Mouse (Mus musculus): Measurements from ENCODE around the gene Lgals3bp. TPM values are rescaled to one million over a fixed set of nuclear protein-coding genes. Genes with fewer than 3 reads are reported as not detected.

The Lgals3bp gene
- polyA plus RNA-seq, 1 experiment = 52.7 TPM

GRCm38 (mm10) chr11:118369251-118369650, 32.6 kb downstream of the Lgals3bp start:
- no peak for TF ChIP-seq CTCF (IDR thresholded peaks at IDR 0.05; ENCODE audit: control insufficient read depth, insufficient read depth, low read length)
- TF ChIP-seq POLR2A (IDR thresholded peaks at IDR 0.05; ENCODE audit: borderline replicate concordance, control insufficient read depth, low read depth, low read length) = no peak
- Histone ChIP-seq H3K27ac (ENCODE audit: control insufficient read depth, insufficient read depth, low read depth, low read length, poor library complexity) (no peak overlapping the region), H3K4me1 (ENCODE audit: control insufficient read depth, insufficient read depth, low read length) (no peaks in the 10 kb centered on the region; the same call in 1 of the 2 replicates), H3K4me3 (replicated peaks; ENCODE audit: control insufficient read depth, low read depth, low read length) (no peak overlapping the region)
- 82% methylated on average over 5 of the region's 5 CpGs for WGBS

- Histone ChIP-seq H3K4me1 (ENCODE audit: control insufficient read depth, insufficient read depth, low read length) (no peaks in the 10 kb centered on the region; the same call in none of the 2 replicates), H3K4me3 (replicated peaks; ENCODE audit: control insufficient read depth, low read depth, low read length) (no peak overlapping the region), H3K27ac (ENCODE audit: control insufficient read depth, insufficient read depth, low read depth, low read length, poor library complexity) (no peak overlapping the region)
- TF ChIP-seq POLR2A (IDR thresholded peaks at IDR 0.05; ENCODE audit: borderline replicate concordance, control insufficient read depth, low read depth, low read length) (no peak), CTCF (IDR thresholded peaks at IDR 0.05; ENCODE audit: control insufficient read depth, insufficient read depth, low read length) (peak; percentile 26; the same call in 1 of the 2 replicates)
- 65% methylated on average over 3 of the region's 3 CpGs for WGBS
Measured at GRCm38 (mm10) chr11:118368330-118368729, 33.6 kb downstream of the Lgals3bp start.

- WGBS = 78% methylated on average over 8 of the region's 8 CpGs
- Histone ChIP-seq H3K27ac (ENCODE audit: control insufficient read depth, insufficient read depth, low read depth, low read length, poor library complexity) (no peak overlapping the region), H3K4me3 (replicated peaks; ENCODE audit: control insufficient read depth, low read depth, low read length) (no peak overlapping the region), H3K4me1 (ENCODE audit: control insufficient read depth, insufficient read depth, low read length) (peaks cover 2% of the 10 kb centered on the region)
- no peak for TF ChIP-seq CTCF (IDR thresholded peaks at IDR 0.05; ENCODE audit: control insufficient read depth, insufficient read depth, low read length)
- TF ChIP-seq POLR2A (IDR thresholded peaks at IDR 0.05; ENCODE audit: borderline replicate concordance, control insufficient read depth, low read depth, low read length) = no peak
Measured at GRCm38 (mm10) chr11:118366559-118366958, 35.3 kb downstream of the Lgals3bp start.

GRCm38 (mm10) chr11:118366108-118366507, 35.8 kb downstream of the Lgals3bp start:
- H3K4me3 ChIP-seq (replicated peaks; ENCODE audit: control insufficient read depth, low read depth, low read length) = no peak overlapping the region
- TF ChIP-seq POLR2A (IDR thresholded peaks at IDR 0.05; ENCODE audit: borderline replicate concordance, control insufficient read depth, low read depth, low read length) = no peak
- no peak for TF ChIP-seq CTCF (IDR thresholded peaks at IDR 0.05; ENCODE audit: control insufficient read depth, insufficient read depth, low read length)
- 69% methylated on average over 3 of the region's 3 CpGs for WGBS
- H3K27ac ChIP-seq (ENCODE audit: control insufficient read depth, insufficient read depth, low read depth, low read length, poor library complexity) = no peak overlapping the region
- peaks cover 2% of the 10 kb centered on the region for H3K4me1 ChIP-seq (ENCODE audit: control insufficient read depth, insufficient read depth, low read length)

GRCm38 (mm10) chr11:118365171-118365570, 36.7 kb downstream of the Lgals3bp start:
- H3K4me1 ChIP-seq (ENCODE audit: control insufficient read depth, insufficient read depth, low read length) = peaks cover 2% of the 10 kb centered on the region
- WGBS = 90% methylated on average over 7 of the region's 7 CpGs
- no peak overlapping the region for H3K4me3 ChIP-seq (replicated peaks; ENCODE audit: control insufficient read depth, low read depth, low read length)
- TF ChIP-seq CTCF (IDR thresholded peaks at IDR 0.05; ENCODE audit: control insufficient read depth, insufficient read depth, low read length) = no peak
- no peak for TF ChIP-seq POLR2A (IDR thresholded peaks at IDR 0.05; ENCODE audit: borderline replicate concordance, control insufficient read depth, low read depth, low read length)
- peak overlapping the region; percentile 12; the same call in 1 of the 2 replicates for H3K27ac ChIP-seq (ENCODE audit: control insufficient read depth, insufficient read depth, low read depth, low read length, poor library complexity)

- 77% methylated on average over 4 of the region's 4 CpGs for WGBS
- Histone ChIP-seq H3K27ac (ENCODE audit: control insufficient read depth, insufficient read depth, low read depth, low read length, poor library complexity) (no peak overlapping the region), H3K4me1 (ENCODE audit: control insufficient read depth, insufficient read depth, low read length) (peaks cover 2% of the 10 kb centered on the region; the same call in 1 of the 2 replicates), H3K4me3 (replicated peaks; ENCODE audit: control insufficient read depth, low read depth, low read length) (no peak overlapping the region)
- TF ChIP-seq CTCF (IDR thresholded peaks at IDR 0.05; ENCODE audit: control insufficient read depth, insufficient read depth, low read length) = no peak
- TF ChIP-seq POLR2A (IDR thresholded peaks at IDR 0.05; ENCODE audit: borderline replicate concordance, control insufficient read depth, low read depth, low read length) = no peak
Measured at GRCm38 (mm10) chr11:118364021-118364420, 37.9 kb downstream of the Lgals3bp start.

GRCm38 (mm10) chr11:118362971-118363518, 38.8 kb downstream of the Lgals3bp start:
- TF ChIP-seq CTCF (IDR thresholded peaks at IDR 0.05; ENCODE audit: control insufficient read depth, insufficient read depth, low read length) (no peak), POLR2A (IDR thresholded peaks at IDR 0.05; ENCODE audit: borderline replicate concordance, control insufficient read depth, low read depth, low read length) (no peak; the same call in 1 of the 2 replicates)
- Histone ChIP-seq H3K27ac (ENCODE audit: control insufficient read depth, insufficient read depth, low read depth, low read length, poor library complexity) (peak overlapping the region; percentile 68), H3K4me3 (replicated peaks; ENCODE audit: control insufficient read depth, low read depth, low read length) (no peak overlapping the region), H3K4me1 (ENCODE audit: control insufficient read depth, insufficient read depth, low read length) (peaks cover 2% of the 10 kb centered on the region; the same call in 1 of the 2 replicates)
- WGBS = 6% methylated on average over 8 of the region's 8 CpGs

GRCm38 (mm10) chr11:118362501-118362900, 39.4 kb downstream of the Lgals3bp start:
- TF ChIP-seq CTCF (IDR thresholded peaks at IDR 0.05; ENCODE audit: control insufficient read depth, insufficient read depth, low read length) (no peak), POLR2A (IDR thresholded peaks at IDR 0.05; ENCODE audit: borderline replicate concordance, control insufficient read depth, low read depth, low read length) (no peak)
- Histone ChIP-seq H3K4me3 (replicated peaks; ENCODE audit: control insufficient read depth, low read depth, low read length) (no peak overlapping the region), H3K27ac (ENCODE audit: control insufficient read depth, insufficient read depth, low read depth, low read length, poor library complexity) (no peak overlapping the region), H3K4me1 (ENCODE audit: control insufficient read depth, insufficient read depth, low read length) (peaks cover 2% of the 10 kb centered on the region; the same call in 1 of the 2 replicates)
- 67% methylated on average over 1 of the region's 1 CpGs for WGBS

Data from bone marrow, adult 2 months (tissue).